Mouse (Mus musculus) forebrain, embryonic 10.5 days (tissue): ENCODE results near the gene Rtel1. TPM values are rescaled to one million over a fixed set of nuclear protein-coding genes. Genes with fewer than 3 reads are reported as not detected.

ENCODE experiments used
- DNase-seq: peaks from one replicate; pipeline ENCODE4 v3.0.0-alpha.2; 2017; ENCODE audit warnings: low spot score; ENCODE audit errors: extremely low spot score
- H3K27ac ChIP-seq: fragments of 300-500 bp; sonication (generic); 2 replicates; pipeline ENCODE4 v1.5.1; 2016; ENCODE audit warnings: mild to moderate bottlenecking
- H3K27me3 ChIP-seq: fragments of 300-500 bp; sonication (generic); 2 replicates; pipeline ENCODE4 v1.6.1; 2016; ENCODE audit warnings: mild to moderate bottlenecking; ENCODE audit not compliant: poor library complexity, severe bottlenecking
- H3K36me3 ChIP-seq: fragments of 300-500 bp; sonication (generic); replicated peaks from 2 replicates; pipeline ENCODE4 v1.6.1; 2016; ENCODE audit warnings: mild to moderate bottlenecking, moderate library complexity
- H3K4me1 ChIP-seq: fragments of 300-500 bp; sonication (generic); 2 replicates; pipeline ENCODE4 v1.6.1; 2016
- H3K4me3 ChIP-seq: fragments of 300-500 bp; sonication (generic); 2 replicates; pipeline ENCODE4 v1.5.1; 2016; ENCODE audit warnings: mild to moderate bottlenecking, moderate library complexity
- H3K9me3 ChIP-seq: fragments of 300-500 bp; sonication (generic); 2 replicates; pipeline ENCODE4 v1.6.1; 2016; ENCODE audit warnings: mild to moderate bottlenecking, moderate library complexity
- WGBS: fragments of 180-500 bp; shearing (Covaris S2); methylation state at CpG from one replicate; pipeline ENCODE4 v1.1.7; 2016; 5-methylcytosine and 5-hydroxymethylcytosine counted together
- polyA plus RNA-seq: library from polyadenylated mRNA; unstranded; fragments of >200 nt; fragmentation: Nextera tagmentation; extraction: Ambion mirVana; gene quantifications from 2 replicates; pipeline ENCODE4 v1.2.1, GENCODE M21; 2016

Rtel1 gene
- polyA plus RNA-seq, 1 experiment from 2014 or later: 83.6 TPM

GRCm38 (mm10) chr2:181342766-181343165 lies 23.2 kb downstream of the Rtel1 start:
- H3K9me3 ChIP-seq: no peaks in the 10 kb centered on the region
- H3K4me3 ChIP-seq: no peak overlapping the region
- H3K27ac ChIP-seq: no peak overlapping the region
- 92% methylated on average over 6 of the region's 6 CpGs for WGBS
- no peaks in the 10 kb centered on the region for H3K4me1 ChIP-seq
- no peak for DNase-seq
- H3K36me3 ChIP-seq: peaks cover 98% of the 10 kb centered on the region
- H3K27me3 ChIP-seq: no peaks in the 10 kb centered on the region

- H3K27me3 ChIP-seq: no peaks in the 10 kb centered on the region
- no peak overlapping the region for H3K4me3 ChIP-seq
- no peak for DNase-seq
- H3K27ac ChIP-seq: no peak overlapping the region
- H3K36me3 ChIP-seq: peaks cover 100% of the 10 kb centered on the region
- WGBS: 90% methylated on average over 3 of the region's 3 CpGs
- H3K4me1 ChIP-seq: no peaks in the 10 kb centered on the region
- H3K9me3 ChIP-seq: no peaks in the 10 kb centered on the region
Observed at GRCm38 (mm10) chr2:181356780-181357179, 37.2 kb downstream of the Rtel1 start.

GRCm38 (mm10) chr2:181363946-181364345 lies 44.4 kb downstream of the Rtel1 start:
- H3K27ac ChIP-seq: peak overlapping the region; percentile 95

GRCm38 (mm10) chr2:181364487-181364859 lies 44.9 kb downstream of the Rtel1 start:
- Histone ChIP-seq H3K4me3 (peak overlapping the region; percentile 92), H3K27me3 (no peaks in the 10 kb centered on the region), H3K27ac (peak overlapping the region; percentile 95), H3K36me3 (peaks cover 65% of the 10 kb centered on the region), H3K4me1 (peaks cover 46% of the 10 kb centered on the region), H3K9me3 (no peaks in the 10 kb centered on the region)
- 14% methylated on average over 14 of the region's 14 CpGs for WGBS
- DNase-seq: no peak

More at GRCm38 (mm10) chr2:181363946-181364345, 44.4 kb downstream of the Rtel1 start:
- Histone ChIP-seq H3K4me3 (peak overlapping the region; percentile 92), H3K9me3 (no peaks in the 10 kb centered on the region), H3K36me3 (peaks cover 65% of the 10 kb centered on the region), H3K27me3 (no peaks in the 10 kb centered on the region), H3K4me1 (peaks cover 45% of the 10 kb centered on the region)
- WGBS: 77% methylated on average over 3 of the region's 3 CpGs
- no peak for DNase-seq

- peaks cover 46% of the 10 kb centered on the region for H3K4me1 ChIP-seq
- peak within 1 kb of the TSS; percentile 92 for H3K4me3 ChIP-seq
- DNase-seq: peak; percentile 91
- under 1% methylated on average over 71 of the region's 71 CpGs for WGBS
- 0 out of 2 replicates have a peak, but pooled peaks cover 4% of the 10 kb centered on the region for H3K9me3 ChIP-seq
- peak within 1 kb of the TSS; percentile 95 for H3K27ac ChIP-seq
- peaks cover 65% of the 10 kb centered on the region for H3K36me3 ChIP-seq
- H3K27me3 ChIP-seq: no peaks in the 10 kb centered on the region
Observed at GRCm38 (mm10) chr2:181364860-181365596, 45.5 kb downstream of the Rtel1 start, which contains the start of the genes Zgpat and Arfrp1. Gene Zgpat (plus strand): TSS chr2:181364928. Gene Arfrp1 (minus strand): TSS chr2:181365404.

GRCm38 (mm10) chr2:181365655-181366075 lies 46.1 kb downstream of the Rtel1 start:
- WGBS: 0% methylated on average over 20 of the region's 20 CpGs

GRCm38 (mm10) chr2:181370001-181370400 lies 50.5 kb downstream of the Rtel1 start:
- Histone ChIP-seq H3K27ac (no peak overlapping the region), H3K27me3 (no peaks in the 10 kb centered on the region), H3K4me1 (peaks cover 35% of the 10 kb centered on the region), H3K36me3 (peaks cover 59% of the 10 kb centered on the region), H3K4me3 (no peak overlapping the region), H3K9me3 (0 out of 2 replicates have a peak, but pooled peaks cover 6% of the 10 kb centered on the region)
- WGBS: 95% methylated on average over 5 of the region's 5 CpGs
- no peak for DNase-seq

More at GRCm38 (mm10) chr2:181365655-181366075, 46.1 kb downstream of the Rtel1 start:
- H3K4me1 ChIP-seq: peaks cover 46% of the 10 kb centered on the region
- peaks cover 65% of the 10 kb centered on the region for H3K36me3 ChIP-seq
- peak overlapping the region; percentile 95 for H3K27ac ChIP-seq
- DNase-seq: peak; percentile 46
- H3K4me3 ChIP-seq: peak overlapping the region; percentile 92
- 0 out of 2 replicates have a peak, but pooled peaks cover 6% of the 10 kb centered on the region for H3K9me3 ChIP-seq
- H3K27me3 ChIP-seq: no peaks in the 10 kb centered on the region

- no peak overlapping the region for H3K4me3 ChIP-seq
- DNase-seq: no peak
- H3K36me3 ChIP-seq: peaks cover 55% of the 10 kb centered on the region
- H3K9me3 ChIP-seq: no peaks in the 10 kb centered on the region
- no peaks in the 10 kb centered on the region for H3K27me3 ChIP-seq
- no peak overlapping the region for H3K27ac ChIP-seq
- WGBS: 90% methylated on average over 2 of the region's 2 CpGs
- H3K4me1 ChIP-seq: no peaks in the 10 kb centered on the region
Observed at GRCm38 (mm10) chr2:181375787-181376186, 56.2 kb downstream of the Rtel1 start.

GRCm38 (mm10) chr2:181377230-181377629 lies 57.7 kb downstream of the Rtel1 start:
- Histone ChIP-seq H3K9me3 (no peaks in the 10 kb centered on the region), H3K4me3 (no peak overlapping the region), H3K27ac (no peak overlapping the region), H3K27me3 (no peaks in the 10 kb centered on the region), H3K4me1 (no peaks in the 10 kb centered on the region), H3K36me3 (peaks cover 56% of the 10 kb centered on the region)
- 86% methylated on average over 2 of the region's 2 CpGs for WGBS
- DNase-seq: no peak

- Histone ChIP-seq H3K4me1 (no peaks in the 10 kb centered on the region), H3K27ac (no peak overlapping the region), H3K4me3 (no peak overlapping the region), H3K9me3 (no peaks in the 10 kb centered on the region), H3K27me3 (no peaks in the 10 kb centered on the region), H3K36me3 (peaks cover 70% of the 10 kb centered on the region)
- WGBS: 92% methylated on average over 5 of the region's 5 CpGs
- DNase-seq: no peak
Observed at GRCm38 (mm10) chr2:181378701-181379100, 59.2 kb downstream of the Rtel1 start.

- no peaks in the 10 kb centered on the region for H3K4me1 ChIP-seq
- 95% methylated on average over 12 of the region's 12 CpGs for WGBS
- H3K27ac ChIP-seq: no peak within 1 kb of the TSS
- no peak for DNase-seq
- peaks cover 72% of the 10 kb centered on the region for H3K36me3 ChIP-seq
- no peaks in the 10 kb centered on the region for H3K9me3 ChIP-seq
- no peaks in the 10 kb centered on the region for H3K27me3 ChIP-seq
- no peak within 1 kb of the TSS for H3K4me3 ChIP-seq
Observed at GRCm38 (mm10) chr2:181379778-181380177, 60.2 kb downstream of the Rtel1 start, which contains the start of gene Lime1. Gene Lime1 (plus strand): TSS chr2:181380078.

- H3K27ac ChIP-seq: no peak overlapping the region
- H3K4me3 ChIP-seq: no peak overlapping the region
- no peaks in the 10 kb centered on the region for H3K4me1 ChIP-seq
- H3K9me3 ChIP-seq: no peaks in the 10 kb centered on the region
- no peak for DNase-seq
- WGBS: 91% methylated on average over 5 of the region's 5 CpGs
- H3K27me3 ChIP-seq: no peaks in the 10 kb centered on the region
- H3K36me3 ChIP-seq: peaks cover 74% of the 10 kb centered on the region
Observed at GRCm38 (mm10) chr2:181380251-181380650, 60.7 kb downstream of the Rtel1 start.

GRCm38 (mm10) chr2:181381107-181381506 lies 61.6 kb downstream of the Rtel1 start:
- Histone ChIP-seq H3K4me1 (no peaks in the 10 kb centered on the region), H3K36me3 (peaks cover 81% of the 10 kb centered on the region)
- WGBS: 94% methylated on average over 5 of the region's 5 CpGs

More at GRCm38 (mm10) chr2:181381107-181381506, 61.6 kb downstream of the Rtel1 start:
- Histone ChIP-seq H3K27me3 (no peaks in the 10 kb centered on the region), H3K4me3 (no peak overlapping the region), H3K9me3 (no peaks in the 10 kb centered on the region), H3K27ac (no peak overlapping the region)
- DNase-seq: no peak
